Mouse (Mus musculus) mouse embryonic stem cell (cell line): Measurements from ENCODE around the gene Hist1h3b.
"Not testable (repeated sequence)": the region's sequence is repeated elsewhere in the genome, so short reads cannot be mapped to it uniquely, and the experiment has no call there.

Experiments used
- in situ Hi-C, 2 experiments: fragments of 300-500 bp; cut with MboI; formaldehyde crosslinking; loops; 1 replicate in 1 of 2; 3 replicates in 1 of 2; pipeline ENCODE4 v1.14.3; 2019 to 2020; ENCODE audit warnings: low sequenced_read_pairs in 2 of 2, low pct_unique_long_range_greater_than_20kb in 1 of 2, mixed read lengths in 1 of 2; ENCODE audit not compliant: unreplicated experiment in 1 of 2

The Hist1h3b gene

GRCm38 (mm10) chr13:23761871-23762821 lies 10.1 kb downstream of the Hist1h3b start, which contains the start of gene Hist1h3a:
Hist1h3a (minus strand) TSS chr13:23762386.
- in situ Hi-C loops = not testable (repeated sequence)

DNA sequence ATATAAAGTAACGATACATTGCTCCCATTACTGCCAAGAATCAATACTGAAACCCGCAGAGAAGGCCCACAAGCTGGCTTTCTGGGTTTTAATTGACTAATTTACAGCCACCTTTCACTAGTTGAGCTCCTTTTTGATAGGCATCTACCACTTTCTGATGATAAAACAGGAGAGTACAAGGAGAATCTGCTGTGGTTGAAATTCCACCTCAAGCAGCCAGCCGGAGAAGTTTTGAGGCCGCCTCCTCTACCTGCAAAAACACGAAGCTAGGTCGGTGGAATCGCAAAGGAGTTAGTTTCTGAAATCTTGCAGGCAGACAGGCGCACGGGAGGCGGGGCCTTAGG lies 11.1 kb downstream of the Hist1h3b start:
- in situ Hi-C loops = no loop called here

DNA sequence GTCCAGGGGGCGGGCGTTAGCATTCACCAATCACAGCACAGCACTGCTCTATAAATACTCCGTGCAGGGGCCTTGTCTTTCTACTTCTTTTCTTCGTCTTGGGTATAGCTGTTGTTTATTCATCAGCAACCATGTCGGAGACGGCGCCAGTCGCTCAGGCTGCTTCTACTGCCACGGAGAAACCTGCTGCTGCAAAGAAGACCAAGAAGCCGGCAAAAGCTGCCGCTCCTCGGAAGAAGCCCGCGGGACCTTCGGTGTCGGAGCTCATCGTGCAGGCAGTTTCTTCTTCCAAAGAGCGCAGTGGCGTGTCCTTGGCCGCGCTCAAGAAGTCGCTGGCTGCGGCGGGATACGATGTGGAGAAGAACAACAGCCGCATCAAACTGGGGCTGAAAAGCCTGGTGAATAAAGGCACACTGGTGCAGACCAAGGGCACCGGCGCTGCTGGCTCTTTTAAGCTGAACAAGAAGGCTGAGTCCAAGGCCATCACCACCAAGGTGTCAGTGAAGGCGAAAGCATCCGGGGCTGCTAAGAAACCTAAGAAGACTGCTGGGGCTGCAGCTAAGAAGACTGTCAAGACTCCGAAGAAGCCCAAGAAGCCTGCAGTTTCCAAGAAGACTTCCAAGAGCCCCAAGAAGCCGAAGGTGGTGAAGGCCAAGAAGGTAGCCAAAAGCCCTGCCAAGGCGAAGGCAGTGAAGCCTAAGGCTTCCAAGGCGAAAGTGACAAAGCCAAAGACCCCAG lies 11.7 kb downstream of the Hist1h3b start, which contains the start of gene Hist1h1a:
Hist1h1a (plus strand) TSS at position 81 of the 738 bp plus-strand sequence.
- in situ Hi-C loops = no loop called here

GRCm38 (mm10) chr13:23764324-23765171 lies 12.5 kb downstream of the Hist1h3b start:
- in situ Hi-C loops = no loop called here

- in situ Hi-C loops = no loop called here
Observed at GRCm38 (mm10) chr13:23765172-23765513, 13.1 kb downstream of the Hist1h3b start.

DNA sequence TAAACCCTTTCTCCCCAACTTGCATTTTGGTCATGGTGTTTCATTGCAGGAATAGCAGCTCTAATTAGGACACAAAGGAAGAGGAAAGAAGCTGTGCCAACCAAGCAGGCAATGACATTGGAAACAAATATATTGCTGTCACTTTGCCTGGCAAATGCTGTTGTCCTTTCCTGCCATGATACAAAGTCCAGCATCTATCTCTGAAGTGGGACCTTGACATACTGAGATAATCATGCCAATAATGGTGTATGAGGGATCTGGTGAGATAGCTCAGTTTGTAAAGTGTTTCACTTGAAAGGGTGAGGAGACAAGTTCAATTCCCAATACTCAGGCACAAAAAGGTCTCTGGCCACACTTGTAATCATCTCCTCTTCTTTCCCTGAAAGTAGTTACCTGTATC lies 14.7 kb downstream of the Hist1h3b start:
- in situ Hi-C loops = no loop called here

DNA sequence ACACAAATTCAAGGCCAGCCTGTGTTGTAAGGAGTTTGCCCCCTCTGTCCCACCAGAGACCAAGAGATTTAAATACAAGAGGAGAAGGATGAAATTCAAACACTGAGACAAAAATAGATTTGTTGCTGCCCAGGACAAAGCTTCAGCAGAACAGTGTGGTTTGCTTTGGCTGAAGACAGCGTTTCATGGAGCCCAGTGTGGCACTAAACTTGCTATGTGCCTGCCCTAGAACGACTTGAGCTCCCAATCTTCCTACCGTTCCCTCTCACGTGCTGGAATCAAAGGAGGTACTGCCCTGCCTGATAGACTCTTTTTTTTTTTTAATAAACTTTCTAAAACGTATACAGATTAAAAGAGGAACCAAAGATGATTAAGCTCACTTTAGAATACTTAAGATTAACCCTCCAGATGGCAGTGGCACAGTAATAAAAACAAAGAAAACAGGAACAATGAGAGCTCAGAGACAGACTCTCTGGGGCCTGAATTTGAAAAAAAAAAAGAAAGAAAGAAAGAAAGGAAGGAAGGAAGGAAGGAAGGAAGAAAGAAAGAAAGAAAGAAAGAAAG lies 16.8 kb downstream of the Hist1h3b start:
- in situ Hi-C loops = no loop called here

- in situ Hi-C loops = not testable (repeated sequence)
Observed at GRCm38 (mm10) chr13:23769613-23770012, 17.5 kb downstream of the Hist1h3b start, which contains the start of gene Trim38. Trim38 (plus strand) TSS chr13:23769913.

- in situ Hi-C loops = no loop called here
Observed at GRCm38 (mm10) chr13:23772561-23773313, 20.7 kb downstream of the Hist1h3b start.

GRCm38 (mm10) chr13:23778339-23778738 lies 26.3 kb downstream of the Hist1h3b start:
- in situ Hi-C loops = no loop called here

- in situ Hi-C loops = no loop called here
Observed at GRCm38 (mm10) chr13:23779025-23779424, 27.0 kb downstream of the Hist1h3b start.

DNA sequence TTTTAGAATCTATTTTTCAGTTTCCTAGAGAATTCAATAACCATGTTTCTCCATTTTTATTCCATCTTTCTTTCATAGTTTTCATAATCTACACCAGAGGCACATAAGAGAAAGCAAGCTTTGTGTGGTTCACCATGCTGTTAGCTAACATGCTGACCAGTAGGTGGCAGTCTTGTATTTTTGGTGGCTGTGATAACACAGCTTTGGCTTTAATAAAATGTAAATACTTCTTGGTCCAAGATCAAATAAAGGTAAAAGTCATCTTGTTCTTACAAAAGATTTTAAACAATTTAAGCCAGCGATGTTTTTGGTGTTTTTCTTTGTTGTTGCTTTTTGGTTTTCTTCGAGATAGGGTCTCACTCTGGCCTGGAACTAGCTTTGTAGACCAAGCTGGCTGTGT lies 40.5 kb downstream of the Hist1h3b start:
- in situ Hi-C loops = no loop called here

DNA sequence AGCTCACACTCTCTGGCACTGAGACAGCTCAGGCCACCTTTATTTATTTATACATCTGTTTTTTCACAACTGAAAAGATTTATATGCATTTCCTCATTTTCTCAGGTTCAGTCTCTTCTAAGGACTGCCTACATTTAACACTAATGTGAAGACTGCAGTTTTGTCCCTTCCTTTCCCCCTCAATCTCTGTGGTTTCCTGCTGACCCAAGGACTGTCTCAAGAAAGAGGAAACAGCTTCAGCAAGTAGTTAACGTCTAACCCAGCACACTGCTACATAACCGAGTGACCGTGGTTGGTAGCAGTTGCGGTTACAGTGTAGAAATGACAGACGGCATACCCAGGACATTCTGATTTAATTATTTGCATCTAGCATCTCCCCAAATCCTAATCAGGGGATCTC lies 47.3 kb downstream of the Hist1h3b start:
- in situ Hi-C loops = no loop called here
